7 mouse cellular contexts compared by ENCODE assay signal in the genomic region with DNA sequence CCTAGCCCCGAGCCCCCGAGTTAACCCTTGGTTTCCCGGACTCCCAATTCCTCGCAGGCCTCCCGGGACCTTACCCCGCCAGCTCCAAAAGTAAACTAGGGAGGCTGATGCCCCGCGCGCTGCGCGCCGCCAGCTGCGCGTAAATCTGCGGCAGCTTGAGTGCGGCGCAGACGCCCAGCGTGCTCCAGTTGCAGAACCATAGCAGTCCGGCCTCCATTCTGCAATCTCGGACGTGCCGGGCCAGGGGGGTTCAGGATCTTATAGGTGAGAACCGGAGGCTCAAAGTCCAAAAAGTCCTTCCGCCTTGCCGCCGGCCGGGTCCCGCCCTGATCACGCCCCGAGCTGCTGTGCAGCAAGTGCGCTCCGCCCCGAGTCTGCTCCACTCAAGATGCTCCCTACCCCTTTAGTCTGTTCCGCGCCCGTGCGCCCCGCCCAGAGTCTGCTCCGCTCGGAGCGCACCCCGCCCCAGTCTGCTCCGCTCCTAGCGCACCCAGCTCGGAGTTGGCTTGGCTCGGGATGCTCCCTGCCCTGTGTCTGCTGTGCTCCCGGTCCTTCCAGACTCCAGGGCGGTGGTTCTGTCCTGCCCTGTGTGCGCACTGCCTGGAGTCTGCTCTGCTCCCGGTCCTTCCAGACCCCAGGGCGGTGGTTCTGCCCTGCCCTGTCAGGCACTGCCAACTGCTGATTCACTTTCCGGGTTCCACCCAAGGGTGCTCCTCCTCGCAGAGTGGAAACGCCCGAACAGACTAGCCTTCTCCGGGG. TPM values are rescaled to one million over a fixed set of nuclear protein-coding genes. Genes with fewer than 3 reads are reported as not detected.
DNase-seq lines count a peak whose midpoint lies in the region; ATAC-seq and TF ChIP-seq lines count a peak whose summit lies in the region.

A gene (minus strand): TSS at position 670 of the 759 bp plus-strand sequence.

- H3K9ac ChIP-seq in embryonic facial prominence, embryonic 12.5 days = peak within 1 kb of the TSS; percentile 46
- H3K9ac ChIP-seq in limb, embryonic 12.5 days (replicated peaks) = peak within 1 kb of the TSS; percentile 51
- peak within 1 kb of the TSS; percentile 39 for H3K9ac ChIP-seq in midbrain, embryonic 14.5 days (replicated peaks; ENCODE audit: low read length)

- H3K27ac ChIP-seq in embryonic facial prominence, embryonic 12.5 days = peak within 1 kb of the TSS; percentile 55; the same call in 1 of the 2 replicates
- peak within 1 kb of the TSS; percentile 50; the same call in 1 of the 2 replicates for H3K27ac ChIP-seq in limb, embryonic 12.5 days
- H3K27ac ChIP-seq in midbrain, embryonic 14.5 days (replicated peaks; ENCODE audit: low read depth, low read length) = no peak within 1 kb of the TSS
- H3K27ac ChIP-seq in spleen, adult 2 months (ENCODE audit: insufficient read depth, low read length) = peak within 1 kb of the TSS; percentile 72

- peak within 1 kb of the TSS; percentile 83 for H3K4me2 ChIP-seq in embryonic facial prominence, embryonic 12.5 days (replicated peaks)
- peak within 1 kb of the TSS; percentile 89 for H3K4me2 ChIP-seq in limb, embryonic 12.5 days
- peak within 1 kb of the TSS; percentile 76 for H3K4me2 ChIP-seq in midbrain, embryonic 14.5 days (ENCODE audit: low read length)

- under 1% methylated on average over 56 of the region's 57 CpGs for WGBS in embryonic facial prominence, embryonic 12.5 days
- under 1% methylated on average over 53 of the region's 57 CpGs for WGBS in limb, embryonic 12.5 days
- WGBS in midbrain, embryonic 14.5 days = under 1% methylated on average over 57 of the region's 57 CpGs
- 1% methylated on average over 57 of the region's 57 CpGs for WGBS in spleen, adult 2 months

- TF ChIP-seq POLR2A in spleen, adult 2 months (IDR thresholded peaks at IDR 0.05; ENCODE audit: low read depth, low read length) = no peak; the same call in none of the 2 replicates

- peaks cover 29% of the 10 kb centered on the region for H3K27me3 ChIP-seq in embryonic facial prominence, embryonic 12.5 days
- peaks cover 51% of the 10 kb centered on the region for H3K27me3 ChIP-seq in limb, embryonic 12.5 days
- H3K27me3 ChIP-seq in midbrain, embryonic 14.5 days (ENCODE audit: control insufficient read depth, insufficient read depth, low read length) = peaks cover 29% of the 10 kb centered on the region; the same call in 1 of the 2 replicates
- H3K27me3 ChIP-seq in spleen, adult 2 months (ENCODE audit: control insufficient read depth, insufficient read depth, low read length) = no peaks in the 10 kb centered on the region

- peak; percentile 94 for ATAC-seq in embryonic facial prominence, embryonic 12.5 days (ENCODE audit: insufficient number of reproducible peaks, insufficient read depth, low FRiP score, low TSS enrichment)
- peak; percentile 85 for ATAC-seq in limb, embryonic 12.5 days (ENCODE audit: insufficient number of reproducible peaks, insufficient read depth, low FRiP score, low TSS enrichment, low read depth)
- peak; percentile 53; the same call in 1 of the 2 replicates for ATAC-seq in midbrain, embryonic 14.5 days (ENCODE audit: low FRiP score, low TSS enrichment)

- peak; percentile 90 for DNase-seq in adrenal gland, postnatal 10 days
- DNase-seq in heart, adult 18-20 months = peak; percentile 89 to 93
- DNase-seq in kidney, adult 18-20 months = peak; percentile 78
- peak; percentile 56 for DNase-seq in midbrain, embryonic 14.5 days
- peak; percentile 69 to 90 for DNase-seq in spleen, adult 2 months (ENCODE audit: low read depth in 1 of 2, low spot score in 2 of 2)

- no peaks in the 10 kb centered on the region for H3K9me3 ChIP-seq in embryonic facial prominence, embryonic 12.5 days
- H3K9me3 ChIP-seq in limb, embryonic 12.5 days = no peaks in the 10 kb centered on the region
- H3K9me3 ChIP-seq in midbrain, embryonic 14.5 days (ENCODE audit: control insufficient read depth, low read length) = no peaks in the 10 kb centered on the region

- H3K4me3 ChIP-seq in embryonic facial prominence, embryonic 12.5 days = peak within 1 kb of the TSS; percentile 53
- peak within 1 kb of the TSS; percentile 61 for H3K4me3 ChIP-seq in limb, embryonic 12.5 days (replicated peaks)
- peak within 1 kb of the TSS; percentile 36 for H3K4me3 ChIP-seq in midbrain, embryonic 14.5 days (replicated peaks; ENCODE audit: low read depth, low read length)
- H3K4me3 ChIP-seq in spleen, adult 2 months (ENCODE audit: extremely low read depth, insufficient read depth, insufficient read length) = peak within 1 kb of the TSS; percentile 73

- TF ChIP-seq CTCF in spleen, adult 2 months (IDR thresholded peaks at IDR 0.05; ENCODE audit: extremely low read depth, insufficient read depth, insufficient read length, insufficient replicate concordance) = no peak

- H3K4me1 ChIP-seq in embryonic facial prominence, embryonic 12.5 days = 0 out of 2 replicates have a peak, but pooled peaks cover 10% of the 10 kb centered on the region
- peaks cover 20% of the 10 kb centered on the region for H3K4me1 ChIP-seq in limb, embryonic 12.5 days (replicated peaks)
- H3K4me1 ChIP-seq in midbrain, embryonic 14.5 days (ENCODE audit: control insufficient read depth, insufficient read depth, low read length) = peaks cover 8% of the 10 kb centered on the region; the same call in 1 of the 2 replicates
- H3K4me1 ChIP-seq in spleen, adult 2 months (ENCODE audit: control insufficient read depth, insufficient read depth, insufficient read length) = peaks cover 9% of the 10 kb centered on the region; the same call in 1 of the 2 replicates

- H3K36me3 ChIP-seq in embryonic facial prominence, embryonic 12.5 days = 0 out of 2 replicates have a peak, but pooled peaks cover 4% of the 10 kb centered on the region
- 0 out of 2 replicates have a peak, but pooled peaks cover 4% of the 10 kb centered on the region for H3K36me3 ChIP-seq in limb, embryonic 12.5 days
- H3K36me3 ChIP-seq in midbrain, embryonic 14.5 days (ENCODE audit: control insufficient read depth, insufficient read depth, low read length) = no peaks in the 10 kb centered on the region
- no peaks in the 10 kb centered on the region for H3K36me3 ChIP-seq in spleen, adult 2 months (ENCODE audit: control insufficient read depth, insufficient read depth, low read length)

RNA-seq across cellular contexts. Expression of the gene that starts here (rescaled TPM):
- total RNA-seq in adrenal gland, postnatal 10 days (2021) = 1 to 10 TPM; 4.5 to 4.6 TPM
- 6.3 and 7.4 TPM in 2 replicates for polyA plus RNA-seq in embryonic facial prominence, embryonic 12.5 days (2016; fragmentation: Nextera tagmentation; extraction: Ambion mirVana)
- total RNA-seq in heart, adult 18-20 months (2021) = 1 to 10 TPM; 1.8 to 3.7 TPM
- 6.0 and 6.6 TPM in 2 replicates for polyA plus RNA-seq in limb, embryonic 12.5 days (2016; fragmentation: Nextera tagmentation; extraction: Ambion mirVana)
- polyA plus RNA-seq in midbrain, embryonic 14.5 days (2014; fragmentation: Nextera tagmentation; extraction: Ambion mirVana) = 0.91 and 1.2 TPM in 2 replicates
- 42.5 and 86.2 TPM in 2 replicates for polyA plus RNA-seq in spleen, adult 2 months (2012; rRNA removed)
